Mouse (Mus musculus): ENCODE results near the gene Trappc12. TPM values are rescaled to one million over a fixed set of nuclear protein-coding genes. Genes with fewer than 3 reads are reported as not detected.
"Not testable (repeated sequence)": the region's sequence is repeated elsewhere in the genome, so short reads cannot be mapped to it uniquely, and the experiment has no call there.

The Trappc12 gene
- polyA plus RNA-seq, 1 experiment from 2014 or later: 38.4 TPM

- H3K4me1 ChIP-seq (ENCODE audit: control insufficient read depth, insufficient read depth, low read length): no peaks in the 10 kb centered on the region
- DNase-seq (ENCODE audit: low spot score): no peak
- no peak for ATAC-seq (replicated peaks; ENCODE audit: insufficient number of reproducible peaks, low FRiP score, low TSS enrichment, low read depth)
- no peaks in the 10 kb centered on the region for H3K27me3 ChIP-seq (ENCODE audit: control insufficient read depth, insufficient read depth, low read length)
- no peak overlapping the region for H3K27ac ChIP-seq (replicated peaks; ENCODE audit: low read depth, low read length)
- H3K9ac ChIP-seq (replicated peaks; ENCODE audit: low read length): no peak overlapping the region
- no peak overlapping the region for H3K4me3 ChIP-seq (ENCODE audit: low read depth, low read length)
- no peak overlapping the region for H3K4me2 ChIP-seq (ENCODE audit: low read depth, low read length)
- no peaks in the 10 kb centered on the region for H3K9me3 ChIP-seq (replicated peaks; ENCODE audit: control insufficient read depth, low read length)
- 79% methylated on average over 4 of the region's 4 CpGs for WGBS
- H3K36me3 ChIP-seq (replicated peaks; ENCODE audit: control insufficient read depth, insufficient read depth, low read depth, low read length): no peaks in the 10 kb centered on the region
Observed at GRCm38 (mm10) chr12:28756019-28756418, 5.7 kb upstream of the Trappc12 start.

- H3K27me3 ChIP-seq (ENCODE audit: control insufficient read depth, insufficient read depth, low read length): no peaks in the 10 kb centered on the region
- WGBS: 5% methylated on average over 36 of the region's 36 CpGs
- peak; percentile 95 for DNase-seq (ENCODE audit: low spot score)
- H3K9ac ChIP-seq (replicated peaks; ENCODE audit: low read length): peak within 1 kb of the TSS; percentile 33
- H3K36me3 ChIP-seq (replicated peaks; ENCODE audit: control insufficient read depth, insufficient read depth, low read depth, low read length): no peaks in the 10 kb centered on the region
- peak within 1 kb of the TSS; percentile 61 for H3K4me2 ChIP-seq (ENCODE audit: low read depth, low read length)
- no peaks in the 10 kb centered on the region for H3K9me3 ChIP-seq (replicated peaks; ENCODE audit: control insufficient read depth, low read length)
- peak within 1 kb of the TSS; percentile 48 for H3K4me3 ChIP-seq (ENCODE audit: low read depth, low read length)
- H3K27ac ChIP-seq (replicated peaks; ENCODE audit: low read depth, low read length): no peak within 1 kb of the TSS
- ATAC-seq (replicated peaks; ENCODE audit: insufficient number of reproducible peaks, low FRiP score, low TSS enrichment, low read depth): peak; percentile 74
- H3K4me1 ChIP-seq (ENCODE audit: control insufficient read depth, insufficient read depth, low read length): no peaks in the 10 kb centered on the region
Observed at GRCm38 (mm10) chr12:28751508-28752263, 1.4 kb upstream of the Trappc12 start, which contains the start of gene Eipr1. Gene Eipr1, plus strand, starts transcription at chr12:28751803.

GRCm38 (mm10) chr12:28750876-28751275, 604 bp upstream of the Trappc12 start:
- DNase-seq (ENCODE audit: low spot score) (no peak), ATAC-seq (replicated peaks; ENCODE audit: insufficient number of reproducible peaks, low FRiP score, low TSS enrichment, low read depth) (no peak)
- whole genome bisulfite sequencing: 97% methylated on average over 5 of the region's 5 CpGs
- no peak overlapping the region for H3K4me3 ChIP-seq (ENCODE audit: low read depth, low read length)
- no peak overlapping the region for H3K4me2 ChIP-seq (ENCODE audit: low read depth, low read length)
- no peaks in the 10 kb centered on the region; the same call in 1 of the 2 replicates for H3K36me3 ChIP-seq (replicated peaks; ENCODE audit: control insufficient read depth, insufficient read depth, low read depth, low read length)
- no peak overlapping the region for H3K27ac ChIP-seq (replicated peaks; ENCODE audit: low read depth, low read length)
- H3K9me3 ChIP-seq (replicated peaks; ENCODE audit: control insufficient read depth, low read length): no peaks in the 10 kb centered on the region
- no peak overlapping the region for H3K9ac ChIP-seq (replicated peaks; ENCODE audit: low read length)
- H3K4me1 ChIP-seq (ENCODE audit: control insufficient read depth, insufficient read depth, low read length): no peaks in the 10 kb centered on the region
- H3K27me3 ChIP-seq (ENCODE audit: control insufficient read depth, insufficient read depth, low read length): no peaks in the 10 kb centered on the region

GRCm38 (mm10) chr12:28743328-28743727, 6.9 kb downstream of the Trappc12 start:
- Histone ChIP-seq H3K36me3 (replicated peaks; ENCODE audit: control insufficient read depth, insufficient read depth, low read depth, low read length) (no peaks in the 10 kb centered on the region; the same call in 1 of the 2 replicates), H3K4me2 (ENCODE audit: low read depth, low read length) (no peak overlapping the region), H3K4me3 (ENCODE audit: low read depth, low read length) (no peak overlapping the region), H3K9ac (replicated peaks; ENCODE audit: low read length) (no peak overlapping the region), H3K27ac (replicated peaks; ENCODE audit: low read depth, low read length) (no peak overlapping the region), H3K27me3 (ENCODE audit: control insufficient read depth, insufficient read depth, low read length) (no peaks in the 10 kb centered on the region), H3K9me3 (replicated peaks; ENCODE audit: control insufficient read depth, low read length) (no peaks in the 10 kb centered on the region), H3K4me1 (ENCODE audit: control insufficient read depth, insufficient read depth, low read length) (no peaks in the 10 kb centered on the region)
- DNase-seq (ENCODE audit: low spot score): no peak
- no peak for ATAC-seq (replicated peaks; ENCODE audit: insufficient number of reproducible peaks, low FRiP score, low TSS enrichment, low read depth)
- 89% methylated on average over 3 of the region's 3 CpGs for WGBS

- H3K9ac ChIP-seq (replicated peaks; ENCODE audit: low read length): no peak overlapping the region
- H3K36me3 ChIP-seq (replicated peaks; ENCODE audit: control insufficient read depth, insufficient read depth, low read depth, low read length): no peaks in the 10 kb centered on the region; the same call in 1 of the 2 replicates
- ATAC-seq (replicated peaks; ENCODE audit: insufficient number of reproducible peaks, low FRiP score, low TSS enrichment, low read depth) (no peak), DNase-seq (ENCODE audit: low spot score) (no peak)
- H3K9me3 ChIP-seq (replicated peaks; ENCODE audit: control insufficient read depth, low read length): no peaks in the 10 kb centered on the region
- no peak overlapping the region for H3K4me3 ChIP-seq (ENCODE audit: low read depth, low read length)
- no peaks in the 10 kb centered on the region for H3K4me1 ChIP-seq (ENCODE audit: control insufficient read depth, insufficient read depth, low read length)
- 91% methylated on average over 3 of the region's 3 CpGs for WGBS
- no peak overlapping the region for H3K4me2 ChIP-seq (ENCODE audit: low read depth, low read length)
- H3K27me3 ChIP-seq (ENCODE audit: control insufficient read depth, insufficient read depth, low read length): no peaks in the 10 kb centered on the region
- H3K27ac ChIP-seq (replicated peaks; ENCODE audit: low read depth, low read length): no peak overlapping the region
Observed at GRCm38 (mm10) chr12:28735293-28735692, 15.0 kb downstream of the Trappc12 start.

- Histone ChIP-seq H3K9me3 (replicated peaks; ENCODE audit: control insufficient read depth, low read length) (no peaks in the 10 kb centered on the region), H3K27me3 (ENCODE audit: control insufficient read depth, insufficient read depth, low read length) (no peaks in the 10 kb centered on the region), H3K4me1 (ENCODE audit: control insufficient read depth, insufficient read depth, low read length) (no peaks in the 10 kb centered on the region), H3K27ac (replicated peaks; ENCODE audit: low read depth, low read length) (no peak overlapping the region), H3K9ac (replicated peaks; ENCODE audit: low read length) (no peak overlapping the region), H3K4me2 (ENCODE audit: low read depth, low read length) (no peak overlapping the region), H3K4me3 (ENCODE audit: low read depth, low read length) (no peak overlapping the region), H3K36me3 (replicated peaks; ENCODE audit: control insufficient read depth, insufficient read depth, low read depth, low read length) (no peaks in the 10 kb centered on the region; the same call in 1 of the 2 replicates)
- no peak for DNase-seq (ENCODE audit: low spot score)
- 91% methylated on average over 1 of the region's 1 CpGs for WGBS
- ATAC-seq (replicated peaks; ENCODE audit: insufficient number of reproducible peaks, low FRiP score, low TSS enrichment, low read depth): no peak
Observed at GRCm38 (mm10) chr12:28734271-28734670, 16.0 kb downstream of the Trappc12 start.

GRCm38 (mm10) chr12:28733520-28734245, 16.6 kb downstream of the Trappc12 start:
- not testable (repeated sequence) for H3K4me2 ChIP-seq (ENCODE audit: low read depth, low read length); H3K9me3 ChIP-seq (replicated peaks; ENCODE audit: control insufficient read depth, low read length); ATAC-seq (replicated peaks; ENCODE audit: insufficient number of reproducible peaks, low FRiP score, low TSS enrichment, low read depth); H3K4me1 ChIP-seq (ENCODE audit: control insufficient read depth, insufficient read depth, low read length); H3K4me3 ChIP-seq (ENCODE audit: low read depth, low read length); H3K36me3 ChIP-seq (replicated peaks; ENCODE audit: control insufficient read depth, insufficient read depth, low read depth, low read length); DNase-seq (ENCODE audit: low spot score); H3K9ac ChIP-seq (replicated peaks; ENCODE audit: low read length); H3K27me3 ChIP-seq (ENCODE audit: control insufficient read depth, insufficient read depth, low read length); H3K27ac ChIP-seq (replicated peaks; ENCODE audit: low read depth, low read length)
- 91% methylated on average over 6 of the region's 6 CpGs for WGBS

GRCm38 (mm10) chr12:28732631-28733030, 17.6 kb downstream of the Trappc12 start:
- H3K36me3 ChIP-seq (replicated peaks; ENCODE audit: control insufficient read depth, insufficient read depth, low read depth, low read length): no peaks in the 10 kb centered on the region; the same call in 1 of the 2 replicates
- no peak overlapping the region for H3K27ac ChIP-seq (replicated peaks; ENCODE audit: low read depth, low read length)
- 92% methylated on average over 8 of the region's 8 CpGs for WGBS
- H3K9ac ChIP-seq (replicated peaks; ENCODE audit: low read length): no peak overlapping the region
- ATAC-seq (replicated peaks; ENCODE audit: insufficient number of reproducible peaks, low FRiP score, low TSS enrichment, low read depth): no peak
- no peaks in the 10 kb centered on the region for H3K9me3 ChIP-seq (replicated peaks; ENCODE audit: control insufficient read depth, low read length)
- H3K27me3 ChIP-seq (ENCODE audit: control insufficient read depth, insufficient read depth, low read length): no peaks in the 10 kb centered on the region
- no peak for DNase-seq (ENCODE audit: low spot score)
- no peak overlapping the region for H3K4me2 ChIP-seq (ENCODE audit: low read depth, low read length)
- H3K4me1 ChIP-seq (ENCODE audit: control insufficient read depth, insufficient read depth, low read length): no peaks in the 10 kb centered on the region
- no peak overlapping the region for H3K4me3 ChIP-seq (ENCODE audit: low read depth, low read length)

All from embryonic facial prominence, embryonic 11.5 days (tissue).